Mouse (Mus musculus): ENCODE measurements around the gene Slc9a2. TPM values are rescaled to one million over a fixed set of nuclear protein-coding genes. Genes with fewer than 3 reads are reported as not detected.
A peak's percentile ranks its signal among the peaks of the same experiment; 100 is the strongest.
"Not testable (repeated sequence)": the region's sequence is repeated elsewhere in the genome, so short reads cannot be mapped to it uniquely, and the experiment has no call there.

Gene Slc9a2
- polyA plus RNA-seq, 1 experiment from 2014 or later, result 0.96 TPM

- Histone ChIP-seq H3K27me3 (ENCODE audit: control insufficient read depth, insufficient read depth, low read length) (no peaks in the 10 kb centered on the region), H3K4me1 (ENCODE audit: control insufficient read depth, insufficient read depth, low read length) (peaks cover 12% of the 10 kb centered on the region), H3K27ac (ENCODE audit: low read length) (peak overlapping the region; percentile 61), H3K4me3 (ENCODE audit: low read length) (no peak overlapping the region), H3K9ac (ENCODE audit: low read length) (no peak overlapping the region), H3K9me3 (replicated peaks; ENCODE audit: control insufficient read depth, low read length) (no peaks in the 10 kb centered on the region), H3K36me3 (ENCODE audit: control insufficient read depth, insufficient read depth) (no peaks in the 10 kb centered on the region), H3K4me2 (ENCODE audit: low read depth, low read length) (peak overlapping the region; percentile 45)
- WGBS, result 28% methylated on average over 9 of the region's 9 CpGs
- ATAC-seq (replicated peaks; ENCODE audit: extremely low read depth, insufficient read depth, low FRiP score), result no peak
Measured at GRCm38 (mm10) chr1:40659496-40659895, 20.9 kb upstream of the Slc9a2 start.

GRCm38 (mm10) chr1:40660838-40661237 lies 19.5 kb upstream of the Slc9a2 start:
- no peak overlapping the region for H3K9ac ChIP-seq (ENCODE audit: low read length)
- no peak overlapping the region for H3K4me2 ChIP-seq (ENCODE audit: low read depth, low read length)
- no peak overlapping the region for H3K27ac ChIP-seq (ENCODE audit: low read length)
- H3K4me3 ChIP-seq (ENCODE audit: low read length), result no peak overlapping the region
- peaks cover 12% of the 10 kb centered on the region for H3K4me1 ChIP-seq (ENCODE audit: control insufficient read depth, insufficient read depth, low read length)
- H3K27me3 ChIP-seq (ENCODE audit: control insufficient read depth, insufficient read depth, low read length), result no peaks in the 10 kb centered on the region
- 43% methylated on average over 6 of the region's 6 CpGs for WGBS
- H3K9me3 ChIP-seq (replicated peaks; ENCODE audit: control insufficient read depth, low read length), result no peaks in the 10 kb centered on the region
- ATAC-seq (replicated peaks; ENCODE audit: extremely low read depth, insufficient read depth, low FRiP score), result no peak
- no peaks in the 10 kb centered on the region for H3K36me3 ChIP-seq (ENCODE audit: control insufficient read depth, insufficient read depth)

- no peak for ATAC-seq (replicated peaks; ENCODE audit: extremely low read depth, insufficient read depth, low FRiP score)
- WGBS, result 35% methylated on average over 12 of the region's 12 CpGs
- Histone ChIP-seq H3K36me3 (ENCODE audit: control insufficient read depth, insufficient read depth) (no peaks in the 10 kb centered on the region), H3K9me3 (replicated peaks; ENCODE audit: control insufficient read depth, low read length) (no peaks in the 10 kb centered on the region), H3K4me2 (ENCODE audit: low read depth, low read length) (no peak overlapping the region), H3K27me3 (ENCODE audit: control insufficient read depth, insufficient read depth, low read length) (no peaks in the 10 kb centered on the region), H3K4me3 (ENCODE audit: low read length) (no peak overlapping the region), H3K9ac (ENCODE audit: low read length) (no peak overlapping the region), H3K27ac (ENCODE audit: low read length) (no peak overlapping the region), H3K4me1 (ENCODE audit: control insufficient read depth, insufficient read depth, low read length) (no peaks in the 10 kb centered on the region)
Measured at GRCm38 (mm10) chr1:40665401-40666370, 14.7 kb upstream of the Slc9a2 start.

- H3K4me2 ChIP-seq (ENCODE audit: low read depth, low read length); H3K9me3 ChIP-seq (replicated peaks; ENCODE audit: control insufficient read depth, low read length); H3K27me3 ChIP-seq (ENCODE audit: control insufficient read depth, insufficient read depth, low read length); H3K36me3 ChIP-seq (ENCODE audit: control insufficient read depth, insufficient read depth); H3K4me1 ChIP-seq (ENCODE audit: control insufficient read depth, insufficient read depth, low read length); ATAC-seq (replicated peaks; ENCODE audit: extremely low read depth, insufficient read depth, low FRiP score); H3K27ac ChIP-seq (ENCODE audit: low read length); H3K4me3 ChIP-seq (ENCODE audit: low read length); H3K9ac ChIP-seq (ENCODE audit: low read length): not testable (repeated sequence)
- 0% methylated on average over 3 of the region's 3 CpGs for WGBS
Measured at GRCm38 (mm10) chr1:40667442-40667841, 12.9 kb upstream of the Slc9a2 start.

- Histone ChIP-seq H3K36me3 (ENCODE audit: control insufficient read depth, insufficient read depth) (no peaks in the 10 kb centered on the region), H3K9me3 (replicated peaks; ENCODE audit: control insufficient read depth, low read length) (0 out of 2 replicates have a peak, but pooled peaks cover 2% of the 10 kb centered on the region), H3K4me1 (ENCODE audit: control insufficient read depth, insufficient read depth, low read length) (no peaks in the 10 kb centered on the region), H3K4me2 (ENCODE audit: low read depth, low read length) (no peak overlapping the region), H3K27me3 (ENCODE audit: control insufficient read depth, insufficient read depth, low read length) (no peaks in the 10 kb centered on the region), H3K4me3 (ENCODE audit: low read length) (no peak overlapping the region), H3K9ac (ENCODE audit: low read length) (no peak overlapping the region), H3K27ac (ENCODE audit: low read length) (no peak overlapping the region; the same call in 1 of the 2 replicates)
- peak; percentile 77 for ATAC-seq (replicated peaks; ENCODE audit: extremely low read depth, insufficient read depth, low FRiP score)
- 34% methylated on average over 3 of the region's 3 CpGs for WGBS
Measured at GRCm38 (mm10) chr1:40670025-40670424, 10.3 kb upstream of the Slc9a2 start.

GRCm38 (mm10) chr1:40671490-40671889 lies 8.9 kb upstream of the Slc9a2 start:
- H3K4me2 ChIP-seq (ENCODE audit: low read depth, low read length), result no peak overlapping the region
- no peak for ATAC-seq (replicated peaks; ENCODE audit: extremely low read depth, insufficient read depth, low FRiP score)
- no peaks in the 10 kb centered on the region for H3K36me3 ChIP-seq (ENCODE audit: control insufficient read depth, insufficient read depth)
- H3K9me3 ChIP-seq (replicated peaks; ENCODE audit: control insufficient read depth, low read length), result 0 out of 2 replicates have a peak, but pooled peaks cover 2% of the 10 kb centered on the region
- 95% methylated on average over 4 of the region's 4 CpGs for WGBS
- H3K4me1 ChIP-seq (ENCODE audit: control insufficient read depth, insufficient read depth, low read length), result no peaks in the 10 kb centered on the region
- no peak overlapping the region for H3K4me3 ChIP-seq (ENCODE audit: low read length)
- peaks cover 5% of the 10 kb centered on the region for H3K27me3 ChIP-seq (ENCODE audit: control insufficient read depth, insufficient read depth, low read length)
- H3K9ac ChIP-seq (ENCODE audit: low read length), result no peak overlapping the region
- no peak overlapping the region for H3K27ac ChIP-seq (ENCODE audit: low read length)

GRCm38 (mm10) chr1:40677306-40677705 lies 3.1 kb upstream of the Slc9a2 start:
- H3K4me1 ChIP-seq (ENCODE audit: control insufficient read depth, insufficient read depth, low read length), result peaks cover 9% of the 10 kb centered on the region; the same call in 1 of the 2 replicates
- no peak for ATAC-seq (replicated peaks; ENCODE audit: extremely low read depth, insufficient read depth, low FRiP score)

GRCm38 (mm10) chr1:40680868-40681698 lies 709 bp downstream of the Slc9a2 start:
- Histone ChIP-seq H3K9me3 (replicated peaks; ENCODE audit: control insufficient read depth, low read length) (no peaks in the 10 kb centered on the region), H3K4me3 (ENCODE audit: low read length) (peak overlapping the region; percentile 73), H3K36me3 (ENCODE audit: control insufficient read depth, insufficient read depth) (no peaks in the 10 kb centered on the region), H3K4me2 (ENCODE audit: low read depth, low read length) (peak overlapping the region; percentile 99), H3K27me3 (ENCODE audit: control insufficient read depth, insufficient read depth, low read length) (peaks cover 51% of the 10 kb centered on the region), H3K4me1 (ENCODE audit: control insufficient read depth, insufficient read depth, low read length) (peaks cover 9% of the 10 kb centered on the region; the same call in 1 of the 2 replicates), H3K9ac (ENCODE audit: low read length) (peak overlapping the region; percentile 62), H3K27ac (ENCODE audit: low read length) (no peak overlapping the region)
- ATAC-seq (replicated peaks; ENCODE audit: extremely low read depth, insufficient read depth, low FRiP score), result peak; percentile 59
- under 1% methylated on average over 56 of the region's 90 CpGs for WGBS

More at GRCm38 (mm10) chr1:40677306-40677705, 3.1 kb upstream of the Slc9a2 start:
- 38% methylated on average over 5 of the region's 5 CpGs for WGBS
- peaks cover 36% of the 10 kb centered on the region for H3K27me3 ChIP-seq (ENCODE audit: control insufficient read depth, insufficient read depth, low read length)
- H3K27ac ChIP-seq (ENCODE audit: low read length), result no peak overlapping the region
- H3K4me3 ChIP-seq (ENCODE audit: low read length), result no peak overlapping the region
- H3K9me3 ChIP-seq (replicated peaks; ENCODE audit: control insufficient read depth, low read length), result no peaks in the 10 kb centered on the region
- no peak overlapping the region for H3K4me2 ChIP-seq (ENCODE audit: low read depth, low read length)
- H3K36me3 ChIP-seq (ENCODE audit: control insufficient read depth, insufficient read depth), result no peaks in the 10 kb centered on the region
- H3K9ac ChIP-seq (ENCODE audit: low read length), result no peak overlapping the region
